Comparison of ENCODE assay signal across 8 mouse cellular contexts in the genomic region with DNA sequence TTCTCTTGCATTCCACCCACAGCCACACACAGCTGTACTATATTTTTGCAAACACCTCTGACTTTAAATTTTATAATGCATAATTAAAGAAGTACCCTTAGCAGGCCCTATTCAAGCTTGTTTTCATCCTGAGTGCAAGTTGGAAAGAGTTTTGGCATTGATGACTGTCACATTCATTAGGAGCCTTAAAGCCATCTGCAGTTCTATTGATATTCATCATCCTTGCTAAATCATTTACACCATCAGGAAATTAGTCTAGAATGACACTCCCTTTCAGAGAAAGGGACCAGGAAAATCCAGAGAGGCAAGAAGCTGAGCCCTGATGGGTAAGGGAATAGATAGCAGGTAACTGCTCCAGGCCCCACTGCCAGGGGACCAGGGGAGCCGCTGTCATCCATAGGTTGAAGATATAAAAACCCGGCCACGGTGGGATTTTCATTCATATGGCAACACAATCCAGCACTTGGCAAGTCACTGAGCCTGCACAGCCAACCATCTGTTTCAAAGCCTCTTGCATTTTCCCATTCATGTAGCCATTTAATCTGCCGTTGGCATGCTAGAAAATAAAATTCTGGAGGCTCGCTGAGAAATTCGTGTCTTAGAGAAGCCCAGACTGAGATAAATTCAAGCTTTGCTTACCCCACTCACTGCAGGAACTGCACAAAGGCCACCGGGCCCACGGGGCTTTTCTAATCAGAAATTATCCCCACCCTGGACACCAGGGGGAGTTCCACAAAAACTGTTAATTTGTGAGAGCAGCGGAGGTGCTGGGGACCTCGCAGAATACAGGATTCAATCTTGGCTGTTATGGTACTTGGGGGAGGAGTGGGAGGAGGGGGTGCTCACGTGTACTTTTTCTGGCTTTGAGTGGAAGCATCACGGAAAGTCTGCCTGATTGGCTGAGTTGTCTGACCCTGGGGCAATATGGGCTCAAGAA.
DNase-seq lines count a peak whose midpoint lies in the region; ATAC-seq lines count a peak whose summit lies in the region.

No protein-coding gene starts in this region.

- 0 out of 2 replicates have a peak, but pooled peaks have one; percentile 26 for ATAC-seq in granulocyte monocyte progenitor cell, adult 5-6 weeks (replicated peaks; ENCODE audit: poor library complexity, severe bottlenecking)

- peak; percentile 14 for DNase-seq in adrenal gland, postnatal 10 days
- DNase-seq in adrenal gland, adult 2 months, result no peak
- peak; percentile 6 for DNase-seq in lung, postnatal 10 days
- DNase-seq in lung, adult 18-20 months, result no peak
- DNase-seq in retina, embryonic 14.5 days (ENCODE audit: low spot score), result peak; percentile 33
- no peak for DNase-seq in yolk sac, embryonic 10.5 days (ENCODE audit: low spot score)
- DNase-seq in urinary bladder, postnatal 14 days (ENCODE audit: low spot score), result no peak

Comparison
In these comparisons a context has a peak if more than half of its experiments do, and no peak if none do; other contexts are left out.
1. DNase-seq: peak in adrenal gland, postnatal 10 days (single experiment), lung, postnatal 10 days (single experiment) and retina, embryonic 14.5 days (single experiment); none in adrenal gland, adult 2 months (single experiment), lung, adult 18-20 months (0 of 2), yolk sac, embryonic 10.5 days (single experiment) and urinary bladder, postnatal 14 days (single experiment).